Mouse (Mus musculus) midbrain, embryonic 11.5 days (tissue): ENCODE data around the gene Lsg1. TPM values are rescaled to one million over a fixed set of nuclear protein-coding genes. Genes with fewer than 3 reads are reported as not detected.

Experiments used
- ATAC-seq: fragments of 200-750 bp; cut with Nextera tagmentation; 2 replicates; pipeline ENCODE4 v1.8.0; 2017; ENCODE audit warnings: moderate TSS enrichment, moderate library complexity; ENCODE audit not compliant: low FRiP score
- DNase-seq: peaks from one replicate; pipeline ENCODE4 v3.0.0; 2015; ENCODE audit warnings: low spot score; ENCODE audit errors: missing footprints
- H3K27ac ChIP-seq: fragments of 300-500 bp; sonication (generic); 2 replicates; pipeline ENCODE4 v1.5.1; 2014; ENCODE audit warnings: low read depth, low read length
- H3K27me3 ChIP-seq: fragments of 300-500 bp; sonication (generic); 2 replicates; pipeline ENCODE4 v1.6.1; 2014; ENCODE audit warnings: mild to moderate bottlenecking, low read length, moderate library complexity, mixed read lengths; ENCODE audit not compliant: control insufficient read depth, insufficient read depth
- H3K36me3 ChIP-seq: fragments of 300-500 bp; sonication (generic); 2 replicates; pipeline ENCODE4 v1.6.1; 2014; ENCODE audit warnings: mild to moderate bottlenecking, low read length, moderate library complexity, mixed read lengths; ENCODE audit not compliant: control insufficient read depth, insufficient read depth
- H3K4me1 ChIP-seq: fragments of 300-500 bp; sonication (generic); 2 replicates; pipeline ENCODE4 v1.6.1; 2014; ENCODE audit warnings: low read length; ENCODE audit not compliant: control insufficient read depth, insufficient read depth
- H3K4me2 ChIP-seq: fragments of 300-500 bp; sonication (generic); 2 replicates; pipeline ENCODE4 v1.6.1; 2014; ENCODE audit warnings: mild to moderate bottlenecking, moderate library complexity
- H3K4me3 ChIP-seq: fragments of 300-500 bp; sonication (generic); 2 replicates; pipeline ENCODE4 v1.5.1; 2014; ENCODE audit warnings: low read depth, low read length
- H3K9ac ChIP-seq: fragments of 300-500 bp; sonication (generic); 2 replicates; pipeline ENCODE4 v1.6.1; 2014; ENCODE audit warnings: low read length
- H3K9me3 ChIP-seq: fragments of 300-500 bp; sonication (generic); 2 replicates; pipeline ENCODE4 v1.6.1; 2016; ENCODE audit warnings: low read length; ENCODE audit not compliant: control insufficient read depth
- WGBS: fragments of 180-500 bp; shearing (Covaris S2); extraction: QIAGEN DNeasy Blood & Tissue Kit; methylation state at CpG from one replicate; pipeline ENCODE4 v1.1.7; 2014; 5-methylcytosine and 5-hydroxymethylcytosine counted together
- polyA plus RNA-seq: library from polyadenylated mRNA; unstranded; fragments of >200 nt; fragmentation: Nextera tagmentation; extraction: Ambion mirVana; gene quantifications from 2 replicates; pipeline ENCODE4 v1.2.1, GENCODE M21; 2014

Gene Lsg1
- polyA plus RNA-seq, 1 experiment from 2014 or later = 89.3 TPM

DNA sequence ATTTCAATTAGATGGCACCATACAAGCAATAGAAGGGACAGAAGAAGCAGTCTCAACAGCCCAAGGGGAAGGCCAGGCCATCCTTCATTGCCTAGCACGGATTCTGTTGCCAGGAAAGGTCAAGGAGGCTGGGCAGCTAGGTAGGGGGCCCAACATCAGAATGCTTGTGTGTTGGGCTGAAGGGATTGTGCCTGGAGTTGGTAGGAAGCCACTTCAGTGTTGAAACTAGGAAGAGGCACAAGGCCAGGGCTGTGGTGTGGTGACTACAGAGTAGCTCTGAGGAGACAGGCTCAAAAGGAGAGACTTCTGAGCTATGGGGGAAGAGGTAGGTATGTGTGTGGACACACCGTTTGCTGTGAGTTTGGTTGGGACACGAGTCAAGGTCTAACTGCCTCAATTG, 8.0 kb upstream of the Lsg1 start:
- Histone ChIP-seq H3K27ac (no peak overlapping the region), H3K36me3 (no peaks in the 10 kb centered on the region), H3K4me2 (no peak overlapping the region), H3K4me1 (peaks cover 4% of the 10 kb centered on the region; the same call in 1 of the 2 replicates), H3K9me3 (no peaks in the 10 kb centered on the region), H3K9ac (no peak overlapping the region), H3K4me3 (no peak overlapping the region), H3K27me3 (peaks cover 4% of the 10 kb centered on the region; the same call in 1 of the 2 replicates)
- no peak for ATAC-seq
- peak; percentile 28 for DNase-seq
- WGBS = 53% methylated on average over 3 of the region's 3 CpGs

- ATAC-seq = no peak
- no peak overlapping the region for H3K4me3 ChIP-seq
- no peak for DNase-seq
- H3K27ac ChIP-seq = no peak overlapping the region
- no peak overlapping the region for H3K9ac ChIP-seq
- H3K36me3 ChIP-seq = no peaks in the 10 kb centered on the region
- no peaks in the 10 kb centered on the region for H3K9me3 ChIP-seq
- 44% methylated on average over 3 of the region's 3 CpGs for WGBS
- H3K4me2 ChIP-seq = no peak overlapping the region
- no peaks in the 10 kb centered on the region for H3K27me3 ChIP-seq
- no peaks in the 10 kb centered on the region for H3K4me1 ChIP-seq
Observed at GRCm38 (mm10) chr16:30591990-30592389, 4.6 kb upstream of the Lsg1 start.

DNA sequence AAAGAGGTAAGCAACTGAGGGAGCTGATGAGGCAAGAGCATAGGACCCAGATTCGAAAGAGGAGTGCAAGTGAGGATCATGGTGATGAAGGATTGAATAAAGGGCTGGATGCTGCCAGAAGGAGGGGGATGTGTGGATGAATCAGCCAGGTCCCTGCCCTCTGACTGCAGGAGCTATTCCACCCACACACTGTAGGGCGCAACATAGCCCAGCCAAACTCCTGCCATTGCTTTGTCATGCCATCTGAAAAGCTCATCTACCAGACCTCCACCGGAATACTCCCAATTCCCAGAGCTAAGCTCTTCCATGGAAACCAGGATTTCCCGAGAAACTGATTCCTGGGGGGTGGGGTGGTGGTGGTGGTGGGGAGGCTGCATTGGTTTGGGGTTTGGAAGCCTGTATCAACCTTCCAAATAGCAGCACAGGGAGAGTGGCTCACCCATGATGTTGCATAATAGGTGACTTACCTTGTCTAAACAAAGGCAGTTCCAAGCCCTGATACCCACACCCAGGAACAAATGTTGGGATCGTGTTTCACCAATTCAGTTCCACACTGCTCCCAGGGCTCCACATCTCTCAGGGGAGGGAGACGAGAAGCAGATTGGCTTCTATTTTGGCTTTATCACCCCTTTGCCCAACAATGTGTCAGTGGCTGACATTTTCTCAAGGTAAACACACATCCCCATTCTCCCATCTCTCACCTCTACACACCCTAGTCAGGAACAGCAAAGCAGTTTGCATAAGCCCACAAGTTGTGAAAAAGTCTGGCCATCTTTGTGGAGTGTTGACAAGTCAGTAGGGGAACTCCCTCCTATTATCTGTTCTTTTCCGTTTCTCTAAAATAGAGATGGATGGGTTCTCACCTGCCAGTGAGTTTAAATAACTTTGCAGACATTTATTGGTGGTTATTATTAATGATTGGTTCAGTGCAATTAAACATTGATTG, 3.1 kb upstream of the Lsg1 start:
- Histone ChIP-seq H3K9ac (no peak overlapping the region), H3K4me3 (no peak overlapping the region), H3K9me3 (no peaks in the 10 kb centered on the region), H3K4me2 (no peak overlapping the region), H3K27ac (no peak overlapping the region), H3K36me3 (no peaks in the 10 kb centered on the region), H3K4me1 (peaks cover 4% of the 10 kb centered on the region; the same call in 1 of the 2 replicates), H3K27me3 (no peaks in the 10 kb centered on the region)
- ATAC-seq (no peak), DNase-seq (peak; percentile 69)
- 47% methylated on average over 7 of the region's 7 CpGs for WGBS

DNA sequence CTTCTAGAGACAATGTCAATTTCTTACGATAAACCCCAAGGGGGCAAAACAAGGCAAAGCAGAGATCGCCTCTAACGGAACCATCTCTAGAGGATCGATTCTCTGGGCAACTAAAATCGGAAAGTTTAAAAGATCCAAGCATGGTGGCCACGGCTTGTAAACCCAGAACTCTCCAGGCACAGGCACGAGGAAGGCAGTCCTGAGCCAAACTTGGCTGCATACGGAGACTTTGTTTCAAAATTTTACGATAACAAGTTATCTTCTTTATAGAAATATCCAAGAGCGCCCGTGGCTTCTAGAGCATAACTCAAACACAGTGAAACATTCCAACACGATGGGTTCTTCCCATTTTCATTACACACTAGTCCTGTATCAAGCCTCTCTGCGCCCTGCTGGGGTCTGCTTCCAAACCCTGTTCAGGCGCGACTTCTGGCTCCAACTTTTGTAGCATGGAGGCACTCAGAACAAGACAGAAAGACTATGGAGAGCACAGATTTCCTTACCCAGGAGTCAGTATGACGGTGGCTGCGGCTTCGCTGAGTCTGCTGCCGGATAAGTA, 378 bp downstream of the Lsg1 start:
- Histone ChIP-seq H3K27ac (no peak overlapping the region), H3K4me3 (peak overlapping the region; percentile 88), H3K9me3 (no peaks in the 10 kb centered on the region), H3K4me2 (peak overlapping the region; percentile 89), H3K4me1 (peaks cover 4% of the 10 kb centered on the region; the same call in 1 of the 2 replicates), H3K9ac (peak overlapping the region; percentile 82), H3K27me3 (no peaks in the 10 kb centered on the region), H3K36me3 (peaks cover 11% of the 10 kb centered on the region)
- ATAC-seq (no peak), DNase-seq (peak; percentile 86)
- WGBS = 4% methylated on average over 19 of the region's 19 CpGs

GRCm38 (mm10) chr16:30580765-30581164, 6.6 kb downstream of the Lsg1 start:
- ATAC-seq (no peak), DNase-seq (no peak)
- H3K4me1 ChIP-seq = no peaks in the 10 kb centered on the region
- no peak overlapping the region for H3K27ac ChIP-seq
- no peaks in the 10 kb centered on the region for H3K9me3 ChIP-seq
- H3K27me3 ChIP-seq = no peaks in the 10 kb centered on the region
- H3K36me3 ChIP-seq = peaks cover 36% of the 10 kb centered on the region
- 91% methylated on average over 5 of the region's 5 CpGs for WGBS
- no peak overlapping the region for H3K4me2 ChIP-seq
- no peak overlapping the region for H3K4me3 ChIP-seq
- no peak overlapping the region for H3K9ac ChIP-seq

DNA sequence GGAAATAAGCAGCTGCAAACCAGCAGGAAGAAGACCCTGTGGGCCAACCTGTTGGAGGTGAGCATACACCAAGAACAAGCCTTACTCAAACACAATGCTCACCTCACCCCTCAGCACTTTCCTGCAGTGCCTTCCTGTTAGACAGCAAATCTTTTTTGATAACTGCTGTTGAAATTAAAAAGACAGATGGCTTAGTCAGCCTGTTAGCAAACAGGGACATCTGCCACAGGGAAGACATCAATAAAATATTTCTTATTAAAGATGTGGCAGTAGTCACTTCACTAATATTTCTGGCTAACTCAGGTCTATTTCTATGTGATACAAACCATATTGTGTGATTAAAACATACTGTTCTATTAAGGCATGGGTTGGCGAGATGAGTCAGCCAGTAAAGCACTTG, 11.0 kb downstream of the Lsg1 start:
- no peak for DNase-seq
- 98% methylated on average over 1 of the region's 1 CpGs for WGBS
- Histone ChIP-seq H3K4me3 (no peak overlapping the region), H3K4me1 (no peaks in the 10 kb centered on the region), H3K9ac (no peak overlapping the region), H3K27me3 (no peaks in the 10 kb centered on the region), H3K9me3 (no peaks in the 10 kb centered on the region), H3K36me3 (peaks cover 33% of the 10 kb centered on the region), H3K4me2 (no peak overlapping the region), H3K27ac (no peak overlapping the region)
- ATAC-seq = no peak

DNA sequence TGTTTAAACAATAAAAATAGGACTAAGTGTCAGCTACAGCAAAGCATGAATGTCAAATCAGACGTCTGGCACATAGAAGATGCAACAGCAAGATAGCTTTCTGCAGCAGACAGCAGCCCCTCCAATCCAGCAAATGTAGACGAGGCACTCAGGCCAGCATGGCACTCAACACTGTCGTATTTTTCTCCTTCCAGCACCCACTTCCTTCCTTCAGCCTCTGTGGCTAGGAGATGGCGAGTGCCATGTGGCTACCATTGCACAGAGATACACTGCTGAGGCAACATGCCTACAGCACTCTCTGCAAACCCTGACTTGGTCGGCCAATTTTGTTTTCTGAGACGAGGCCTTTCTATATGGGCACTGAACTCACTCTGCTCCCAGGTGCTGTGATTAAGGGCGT, 11.6 kb downstream of the Lsg1 start:
- H3K9ac ChIP-seq = no peak overlapping the region
- DNase-seq (no peak), ATAC-seq (no peak)
- 87% methylated on average over 7 of the region's 7 CpGs for WGBS
- H3K4me3 ChIP-seq = no peak overlapping the region
- H3K36me3 ChIP-seq = peaks cover 36% of the 10 kb centered on the region
- H3K9me3 ChIP-seq = no peaks in the 10 kb centered on the region
- H3K27me3 ChIP-seq = no peaks in the 10 kb centered on the region
- no peak overlapping the region for H3K4me2 ChIP-seq
- no peaks in the 10 kb centered on the region for H3K4me1 ChIP-seq
- H3K27ac ChIP-seq = no peak overlapping the region

DNA sequence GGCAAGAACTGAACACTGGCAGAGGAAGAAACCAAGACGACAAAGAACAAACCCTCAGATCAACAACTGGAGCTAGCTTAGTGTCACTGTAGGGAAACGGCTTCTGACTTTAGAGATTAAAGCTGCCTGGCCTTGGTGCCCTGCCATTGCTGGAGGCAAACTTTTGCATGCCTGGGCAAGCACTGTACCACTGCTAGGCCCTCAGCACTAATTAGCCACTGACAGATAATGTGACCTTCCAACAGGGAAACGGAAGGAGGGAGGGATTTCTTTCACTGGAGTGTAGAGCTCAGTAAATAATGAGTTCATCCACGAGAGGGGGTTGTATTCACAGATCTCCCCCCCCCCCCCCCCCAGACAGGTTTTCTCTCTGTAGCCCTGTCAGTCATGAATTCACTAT, 15.2 kb downstream of the Lsg1 start:
- no peaks in the 10 kb centered on the region for H3K27me3 ChIP-seq
- H3K4me3 ChIP-seq = no peak overlapping the region
- peaks cover 41% of the 10 kb centered on the region for H3K36me3 ChIP-seq
- WGBS = 72% methylated on average over 4 of the region's 4 CpGs
- H3K4me1 ChIP-seq = no peaks in the 10 kb centered on the region
- DNase-seq = no peak
- H3K9me3 ChIP-seq = no peaks in the 10 kb centered on the region
- H3K9ac ChIP-seq = no peak overlapping the region
- H3K27ac ChIP-seq = no peak overlapping the region
- ATAC-seq = no peak
- no peak overlapping the region for H3K4me2 ChIP-seq

GRCm38 (mm10) chr16:30571378-30571777, 16.0 kb downstream of the Lsg1 start:
- H3K9me3 ChIP-seq = no peaks in the 10 kb centered on the region
- no peak overlapping the region for H3K9ac ChIP-seq
- WGBS = 89% methylated on average over 5 of the region's 5 CpGs
- H3K4me1 ChIP-seq = no peaks in the 10 kb centered on the region
- no peaks in the 10 kb centered on the region for H3K27me3 ChIP-seq
- H3K4me3 ChIP-seq = no peak overlapping the region
- no peak for ATAC-seq
- peaks cover 47% of the 10 kb centered on the region for H3K36me3 ChIP-seq
- no peak for DNase-seq
- no peak overlapping the region for H3K4me2 ChIP-seq
- H3K27ac ChIP-seq = no peak overlapping the region
